Mouse (Mus musculus) lung, adult 2 months (tissue): ENCODE data around the gene Pglyrp4. TPM values are rescaled to one million over a fixed set of nuclear protein-coding genes. Genes with fewer than 3 reads are reported as not detected.
"Not testable (repeated sequence)": the region's sequence is repeated elsewhere in the genome, so short reads cannot be mapped to it uniquely, and the experiment has no call there.

ENCODE experiments used
- DNase-seq: peaks from one replicate; pipeline ENCODE4 v3.0.0; 2022
- H3K4me1 ChIP-seq: fragments of 200-500 bp; 2 replicates; pipeline ENCODE4 v1.6.1; 2011; ENCODE audit warnings: low read length; ENCODE audit not compliant: control insufficient read depth, insufficient read depth
- H3K4me3 ChIP-seq: fragments of 200-500 bp; replicated peaks from 2 replicates; pipeline ENCODE3; 2011; ENCODE audit warnings: low read depth, mild to moderate bottlenecking, control low read depth, low read length; ENCODE audit errors: extremely low read depth
- CTCF ChIP-seq: fragments of 200-500 bp; IDR thresholded peaks from 2 replicates; pipeline ENCODE4 v1.5.1; 2011; ENCODE audit warnings: mild to moderate bottlenecking, low read length, control low read depth; ENCODE audit not compliant: insufficient read depth
- POLR2A ChIP-seq: fragments of 200-500 bp; IDR thresholded peaks from 2 replicates; pipeline ENCODE4 v1.6.1; 2011; ENCODE audit warnings: low read depth, mild to moderate bottlenecking, control low read depth, low read length, borderline replicate concordance; ENCODE audit errors: extremely low read depth
- WGBS: fragments of 180-500 bp; shearing (Covaris S2); methylation state at CpG from one replicate; pipeline ENCODE4 v1.1.7; 2018; 5-methylcytosine and 5-hydroxymethylcytosine counted together
- polyA plus RNA-seq: library from polyadenylated mRNA; depleted of rRNA; stranded (reverse); fragments of >200 nt; gene quantifications from 2 replicates; pipeline ENCODE4 v1.2.3, GENCODE M21; 2012; rRNA removed

The Pglyrp4 gene
- polyA plus RNA-seq: 3.0 TPM in 1 of 2 replicates, not detected in the other

GRCm38 (mm10) chr3:90726606-90727005, at the start of gene Pglyrp4:
Gene Pglyrp4 (plus strand): TSS chr3:90726906.
- no peak for DNase-seq
- WGBS: 90% methylated on average over 3 of the region's 3 CpGs
- H3K4me1 ChIP-seq: no peaks in the 10 kb centered on the region
- TF ChIP-seq CTCF: no peak
- TF ChIP-seq POLR2A: no peak
- no peak within 1 kb of the TSS for H3K4me3 ChIP-seq

- Histone ChIP-seq H3K4me3 (no peak overlapping the region), H3K4me1 (no peaks in the 10 kb centered on the region)
- no peak for TF ChIP-seq POLR2A
- no peak for TF ChIP-seq CTCF
- WGBS: 26% methylated on average over 3 of the region's 3 CpGs
- DNase-seq: no peak
Measured at GRCm38 (mm10) chr3:90678656-90679055, 48.0 kb upstream of the Pglyrp4 start.

- DNase-seq: no peak
- Histone ChIP-seq H3K4me1 (no peaks in the 10 kb centered on the region), H3K4me3 (no peak overlapping the region)
- WGBS: 91% methylated on average over 3 of the region's 3 CpGs
- TF ChIP-seq POLR2A: no peak
- no peak for TF ChIP-seq CTCF
Measured at GRCm38 (mm10) chr3:90683929-90684328, 42.8 kb upstream of the Pglyrp4 start.

- DNase-seq: no peak
- TF ChIP-seq CTCF (no peak), POLR2A (no peak)
- WGBS: 73% methylated on average over 2 of the region's 2 CpGs
- Histone ChIP-seq H3K4me3 (no peak overlapping the region), H3K4me1 (no peaks in the 10 kb centered on the region)
Measured at GRCm38 (mm10) chr3:90686835-90687234, 39.9 kb upstream of the Pglyrp4 start.

GRCm38 (mm10) chr3:90693496-90693895, 33.2 kb upstream of the Pglyrp4 start:
- TF ChIP-seq POLR2A (no peak), CTCF (no peak)
- DNase-seq: no peak
- WGBS: 46% methylated on average over 2 of the region's 2 CpGs
- Histone ChIP-seq H3K4me1 (no peaks in the 10 kb centered on the region), H3K4me3 (no peak overlapping the region)

GRCm38 (mm10) chr3:90695613-90696012, 31.1 kb upstream of the Pglyrp4 start, which contains the start of gene S100a9:
Gene S100a9 (minus strand): TSS chr3:90695721.
- TF ChIP-seq CTCF (no peak), POLR2A (no peak)
- no peaks in the 10 kb centered on the region for H3K4me1 ChIP-seq
- WGBS: 56% methylated on average over 3 of the region's 3 CpGs
- DNase-seq: no peak
- H3K4me3 ChIP-seq: no peak within 1 kb of the TSS

- no peak for TF ChIP-seq CTCF
- TF ChIP-seq POLR2A: no peak
- no peak for DNase-seq
- Histone ChIP-seq H3K4me1 (no peaks in the 10 kb centered on the region), H3K4me3 (no peak overlapping the region)
- WGBS: 91% methylated on average over 2 of the region's 2 CpGs
Measured at GRCm38 (mm10) chr3:90702244-90702643, 24.5 kb upstream of the Pglyrp4 start.

- WGBS: 19% methylated on average over 4 of the region's 4 CpGs
- no peak for DNase-seq
- TF ChIP-seq CTCF: 0 out of 2 replicates have a peak, but pooled peaks have one; percentile 12
- no peak for TF ChIP-seq POLR2A
- Histone ChIP-seq H3K4me3 (no peak overlapping the region), H3K4me1 (no peaks in the 10 kb centered on the region)
Measured at GRCm38 (mm10) chr3:90708523-90709202, 18.0 kb upstream of the Pglyrp4 start.

- TF ChIP-seq CTCF: peak; percentile 97
- TF ChIP-seq POLR2A: no peak
- WGBS: 38% methylated on average over 12 of the region's 12 CpGs
- H3K4me3 ChIP-seq: no peak overlapping the region
- H3K4me1 ChIP-seq: no peaks in the 10 kb centered on the region
- peak; percentile 76 for DNase-seq
Measured at GRCm38 (mm10) chr3:90709591-90710460, 16.9 kb upstream of the Pglyrp4 start.

- no peak for TF ChIP-seq CTCF
- no peak for TF ChIP-seq POLR2A
Measured at GRCm38 (mm10) chr3:90749658-90750057, 23.0 kb downstream of the Pglyrp4 start.

GRCm38 (mm10) chr3:90777776-90778175, 51.1 kb downstream of the Pglyrp4 start, which contains the start of gene Gm5849:
Gene Gm5849 (minus strand): TSS chr3:90777876.
- not testable (repeated sequence) for H3K4me3 ChIP-seq, DNase-seq, H3K4me1 ChIP-seq
- WGBS: 80% methylated on average over 1 of the region's 1 CpGs

More at GRCm38 (mm10) chr3:90749658-90750057, 23.0 kb downstream of the Pglyrp4 start:
- no peak for DNase-seq
- WGBS: 98% methylated on average over 1 of the region's 1 CpGs
- H3K4me1 ChIP-seq: no peaks in the 10 kb centered on the region
- H3K4me3 ChIP-seq: no peak overlapping the region
